Mouse (Mus musculus) cerebellum, adult 2 months (tissue): Measurements from ENCODE around the gene Hibadh. TPM values are rescaled to one million over a fixed set of nuclear protein-coding genes. Genes with fewer than 3 reads are reported as not detected.

Source experiments
- DNase-seq, 2 experiments: peaks; one replicate each; pipeline ENCODE4 v3.0.0; 2021
- H3K27ac ChIP-seq: fragments of 200-500 bp; 2 replicates; pipeline ENCODE4 v1.5.1; 2012; ENCODE audit warnings: low read length, control low read depth, inconsistent platforms; ENCODE audit not compliant: insufficient read depth
- H3K27me3 ChIP-seq: fragments of 200-500 bp; 2 replicates; pipeline ENCODE4 v1.6.1; 2012; ENCODE audit warnings: inconsistent platforms, mild to moderate bottlenecking, low read length, moderate library complexity; ENCODE audit not compliant: control insufficient read depth, insufficient read depth
- H3K4me1 ChIP-seq: fragments of 200-500 bp; 2 replicates; pipeline ENCODE4 v1.6.1; 2011; ENCODE audit warnings: low read length; ENCODE audit not compliant: control insufficient read depth, insufficient read depth
- H3K4me3 ChIP-seq: fragments of 200-500 bp; replicated peaks from 2 replicates; pipeline ENCODE3; 2011; ENCODE audit warnings: mild to moderate bottlenecking, low read depth, low read length, control low read depth; ENCODE audit not compliant: insufficient read depth
- CTCF ChIP-seq: fragments of 200-500 bp; IDR thresholded peaks from 2 replicates; pipeline ENCODE4 v1.5.1; 2011; ENCODE audit warnings: low read depth, mild to moderate bottlenecking, control low read depth, low read length, moderate library complexity, borderline replicate concordance; ENCODE audit not compliant: insufficient read depth
- POLR2A ChIP-seq: fragments of 200-500 bp; IDR thresholded peaks from 2 replicates; pipeline ENCODE4 v1.6.1; 2011; ENCODE audit warnings: low read length, control low read depth, borderline replicate concordance; ENCODE audit not compliant: insufficient read depth
- WGBS: fragments of 180-500 bp; shearing (Covaris S2); methylation state at CpG from one replicate; pipeline ENCODE4 v1.1.7; 2018; 5-methylcytosine and 5-hydroxymethylcytosine counted together
- polyA plus RNA-seq: library from polyadenylated mRNA; depleted of rRNA; stranded (reverse); fragments of >200 nt; gene quantifications from 2 replicates; pipeline ENCODE4 v1.2.3, GENCODE M21; 2012; rRNA removed

The Hibadh gene
- polyA plus RNA-seq, 1 experiment, result 84.5 TPM

GRCm38 (mm10) chr6:52504676-52505460 lies 135.3 kb downstream of the Hibadh start:
- Histone ChIP-seq H3K27ac (no peak overlapping the region), H3K4me1 (0 out of 2 replicates have a peak, but pooled peaks cover 3% of the 10 kb centered on the region), H3K4me3 (no peak overlapping the region), H3K27me3 (no peaks in the 10 kb centered on the region)
- TF ChIP-seq POLR2A, result no peak
- TF ChIP-seq CTCF, result no peak
- DNase-seq, result peak; percentile 80 to 88
- 15% methylated on average over 8 of the region's 8 CpGs for WGBS

- Histone ChIP-seq H3K27ac (no peak overlapping the region), H3K27me3 (no peaks in the 10 kb centered on the region; the same call in 1 of the 2 replicates), H3K4me1 (0 out of 2 replicates have a peak, but pooled peaks cover 3% of the 10 kb centered on the region), H3K4me3 (no peak overlapping the region)
- 100% methylated on average over 2 of the region's 2 CpGs for WGBS
- no peak for DNase-seq
- TF ChIP-seq POLR2A (no peak), CTCF (no peak)
These were observed 137.2 kb downstream of the Hibadh start for GRCm38 (mm10) chr6:52502986-52503385.

GRCm38 (mm10) chr6:52501479-52501878 lies 138.7 kb downstream of the Hibadh start:
- Histone ChIP-seq H3K4me3 (no peak overlapping the region), H3K27ac (no peak overlapping the region), H3K27me3 (no peaks in the 10 kb centered on the region; the same call in 1 of the 2 replicates), H3K4me1 (0 out of 2 replicates have a peak, but pooled peaks cover 3% of the 10 kb centered on the region)
- TF ChIP-seq POLR2A, result no peak
- no peak for DNase-seq
- 92% methylated on average over 1 of the region's 1 CpGs for WGBS

Other genes starting within 250 kb of the Hibadh start
- gene Tax1bp1, start 73.3 kb upstream of the Hibadh start, polyA plus RNA-seq, result 90.6 and 95.4 TPM in 2 replicates